ENCODE assay signal across 35 mouse cellular contexts in genomic region chr17:78942579-78942978, GRCm38 (mm10). TPM values are rescaled to one million over a fixed set of nuclear protein-coding genes. Genes with fewer than 3 reads are reported as not detected.
"Had no signal": no experiment of that assay in that cellular context is flagged by ENCODE, and none has a peak within 500 bp of the region (broad histone marks: within the 10 kb centered on the region; RNA-seq: fewer than 3 reads in every experiment).

No protein-coding gene starts in this region.

- H3K4me2 ChIP-seq: heart, embryonic 12.5 days; hindbrain, embryonic 12.5 days; hindbrain, embryonic 14.5 days; intestine, embryonic 15.5 days; limb, embryonic 12.5 days; liver, embryonic 11.5 days; liver, embryonic 13.5 days; liver, embryonic 15.5 days had no signal

- ATAC-seq: hindbrain, embryonic 16.5 days; inflammation-experienced regulatory T-cells, adult 6 months; intestine, embryonic 15.5 days; intestine, postnatal 0 days; liver, postnatal 0 days had no signal

- H3K4me3 ChIP-seq: heart, embryonic 10.5 days; heart, embryonic 12.5 days; hindbrain, embryonic 10.5 days; hindbrain, embryonic 12.5 days; intestine, embryonic 15.5 days; layer of hippocampus, adult 2 months; left cerebral cortex, adult 2 months; limb, embryonic 10.5 days; limb, embryonic 12.5 days; liver, embryonic 13.5 days; liver, embryonic 15.5 days had no signal

- H3K9me3 ChIP-seq: heart, embryonic 10.5 days; heart, embryonic 12.5 days; hindbrain, embryonic 10.5 days; hindbrain, embryonic 12.5 days; intestine, embryonic 15.5 days; limb, embryonic 10.5 days; limb, embryonic 12.5 days; liver, embryonic 13.5 days; liver, embryonic 15.5 days had no signal

- H3K27ac ChIP-seq: heart, embryonic 10.5 days; hindbrain, embryonic 10.5 days; hindbrain, embryonic 12.5 days; hindbrain, embryonic 14.5 days; intestine, embryonic 15.5 days; layer of hippocampus, adult 2 months; left cerebral cortex, adult 2 months; limb, embryonic 10.5 days; limb, embryonic 12.5 days; liver, embryonic 13.5 days; liver, embryonic 15.5 days had no signal

- H3K27me3 ChIP-seq: heart, embryonic 12.5 days; hindbrain, embryonic 12.5 days; intestine, embryonic 15.5 days; limb, embryonic 12.5 days; liver, embryonic 13.5 days; liver, embryonic 15.5 days had no signal

- H3K9ac ChIP-seq: heart, embryonic 12.5 days; hindbrain, embryonic 12.5 days; hindbrain, embryonic 14.5 days; intestine, embryonic 15.5 days; limb, embryonic 12.5 days; liver, embryonic 13.5 days; liver, embryonic 15.5 days; liver, postnatal 0 days had no signal

- DNase-seq: gastrocnemius, postnatal 14 days; heart, adult 18-20 months; heart, postnatal 10 days; heart, postnatal 4 days; kidney, adult 9 months; kidney, postnatal 10 days; kidney, postnatal 25 days; kidney, postnatal 4 days; liver; liver, embryonic 13.5 days; liver, postnatal 0 days had no signal

RNA-seq across cellular contexts. Expression of gene Sult6b1, which starts 35.8 kb away (rescaled TPM):
- total RNA-seq: gastrocnemius, adult 18-20 months; gastrocnemius, adult 8-10 months; gastrocnemius, postnatal 14 days; gastrocnemius, postnatal 4 days; granulocyte monocyte progenitor cell, adult 5-6 weeks; heart, adult 18-20 months; heart, adult 8-10 months; heart, postnatal 10 days; heart, postnatal 25 days; heart, postnatal 4 days; layer of hippocampus, adult 2 months; layer of hippocampus, postnatal 10 days; layer of hippocampus, postnatal 25 days; left cerebral cortex, postnatal 14 days had no signal
- polyA plus RNA-seq: hindbrain, embryonic 16.5 days; liver, embryonic 11.5 days had no signal
